Mouse (Mus musculus): Measurements from ENCODE around the gene Zglp1. TPM values are rescaled to one million over a fixed set of nuclear protein-coding genes. Genes with fewer than 3 reads are reported as not detected.

Zglp1 gene
- polyA plus RNA-seq, 1 experiment from 2014 or later: 0.38 TPM

MicroRNA genes within 50 kb of the gene (microRNA counts, 519-probe panel; counts per million panel counts)
- 4,940 counts per million, percentile 50 among the panel's probes with 10 or more counts for microRNA mmu-miR-1900

Small RNA genes lying within 50 kb of the gene (microRNA-seq; reads per million reads assigned to microRNA genes)
- gene Mir1900 (not detected), gene Mir7082 (0.88 reads per million)

Other genes with a start within 250 kb of the Zglp1 start
- gene Rdh8, start 248.6 kb downstream of the Zglp1 start, polyA plus RNA-seq (2015; fragmentation: Nextera tagmentation; extraction: Ambion mirVana): not detected in 2 replicates
- gene A230050P20Rik, start 198.5 kb downstream of the Zglp1 start, polyA plus RNA-seq (2015; fragmentation: Nextera tagmentation; extraction: Ambion mirVana): 4.2 and 4.8 TPM in 2 replicates
- 9.4 and 10.1 TPM in 2 replicates for gene Angptl6, start 187.4 kb downstream of the Zglp1 start, polyA plus RNA-seq (2015; fragmentation: Nextera tagmentation; extraction: Ambion mirVana)
- 89.6 and 90.5 TPM in 2 replicates for gene Ppan, start 178.9 kb downstream of the Zglp1 start, polyA plus RNA-seq (2015; fragmentation: Nextera tagmentation; extraction: Ambion mirVana)
- gene Eif3g, start 168.5 kb downstream of the Zglp1 start, polyA plus RNA-seq (2015; fragmentation: Nextera tagmentation; extraction: Ambion mirVana): 282 and 290 TPM in 2 replicates
- 63.3 and 75.0 TPM in 2 replicates for gene Dnmt1, start 107.2 kb downstream of the Zglp1 start, polyA plus RNA-seq (2015; fragmentation: Nextera tagmentation; extraction: Ambion mirVana)
- gene S1pr2, start 90.3 kb downstream of the Zglp1 start, polyA plus RNA-seq (2015; fragmentation: Nextera tagmentation; extraction: Ambion mirVana): 4.7 and 4.8 TPM in 2 replicates
- gene Mrpl4, start 64.4 kb downstream of the Zglp1 start, polyA plus RNA-seq (2015; fragmentation: Nextera tagmentation; extraction: Ambion mirVana): 81.2 and 84.0 TPM in 2 replicates
- 9.6 and 9.7 TPM in 2 replicates for gene Icam1, start 51.1 kb downstream of the Zglp1 start, polyA plus RNA-seq (2015; fragmentation: Nextera tagmentation; extraction: Ambion mirVana)
- gene Icam4, start 37.7 kb downstream of the Zglp1 start, polyA plus RNA-seq (2015; fragmentation: Nextera tagmentation; extraction: Ambion mirVana): 244 and 254 TPM in 2 replicates
- 0.21 and 0.29 TPM in 2 replicates for gene Icam5, start 35.0 kb downstream of the Zglp1 start, polyA plus RNA-seq (2015; fragmentation: Nextera tagmentation; extraction: Ambion mirVana)
- gene Gm49373, start 6.0 kb upstream of the Zglp1 start, polyA plus RNA-seq (2015; fragmentation: Nextera tagmentation; extraction: Ambion mirVana): 0.56 and 0.68 TPM in 2 replicates
- 36.6 and 41.0 TPM in 2 replicates for gene Fdx1l, start 6.5 kb upstream of the Zglp1 start, polyA plus RNA-seq (2015; fragmentation: Nextera tagmentation; extraction: Ambion mirVana)
- gene Gm38431, start 24.9 kb upstream of the Zglp1 start, polyA plus RNA-seq (2015; fragmentation: Nextera tagmentation; extraction: Ambion mirVana): 1.3 and 1.6 TPM in 2 replicates
- gene Raver1, start 24.9 kb upstream of the Zglp1 start, polyA plus RNA-seq (2015; fragmentation: Nextera tagmentation; extraction: Ambion mirVana): 18.4 and 27.0 TPM in 2 replicates
- 6.2 and 7.2 TPM in 2 replicates for gene Tyk2, start 64.2 kb upstream of the Zglp1 start, polyA plus RNA-seq (2015; fragmentation: Nextera tagmentation; extraction: Ambion mirVana)
- gene Cdc37, start 82.9 kb upstream of the Zglp1 start, polyA plus RNA-seq (2015; fragmentation: Nextera tagmentation; extraction: Ambion mirVana): 170 and 200 TPM in 2 replicates
- 2.0 and 2.1 TPM in 2 replicates for gene Pde4a, start 98.6 kb upstream of the Zglp1 start, polyA plus RNA-seq (2015; fragmentation: Nextera tagmentation; extraction: Ambion mirVana)
- 31.9 TPM in 2 replicates for gene Keap1, start 172.3 kb upstream of the Zglp1 start, polyA plus RNA-seq (2015; fragmentation: Nextera tagmentation; extraction: Ambion mirVana)
- 0.03 and 0.10 TPM in 2 replicates for gene S1pr5, start 181.3 kb upstream of the Zglp1 start, polyA plus RNA-seq (2015; fragmentation: Nextera tagmentation; extraction: Ambion mirVana)
- gene Atg4d, start 198.2 kb upstream of the Zglp1 start, polyA plus RNA-seq (2015; fragmentation: Nextera tagmentation; extraction: Ambion mirVana): 85.5 and 86.2 TPM in 2 replicates
- gene Kri1, start 220.9 kb upstream of the Zglp1 start, polyA plus RNA-seq (2015; fragmentation: Nextera tagmentation; extraction: Ambion mirVana): 9.9 and 10.3 TPM in 2 replicates
- gene Cdkn2d, start 224.3 kb upstream of the Zglp1 start, polyA plus RNA-seq (2015; fragmentation: Nextera tagmentation; extraction: Ambion mirVana): 104 and 105 TPM in 2 replicates
- 0.17 and 0.24 TPM in 2 replicates for gene Ap1m2, start 245.2 kb upstream of the Zglp1 start, polyA plus RNA-seq (2015; fragmentation: Nextera tagmentation; extraction: Ambion mirVana)

Data from liver, embryonic 13.5 days (tissue).